Mouse (Mus musculus) embryonic facial prominence, embryonic 10.5 days (tissue): ENCODE measurements at regions not wholly inside any gene's neighbourhood (a gene's known extent, or its start where the extent isn't known, plus 50 kb on each side); places are given as distances from the start of the nearest gene placed in this dataset.

Experiments
- DNase-seq: peaks from one replicate; pipeline ENCODE4 v3.0.0-alpha.2; 2017; ENCODE audit warnings: low spot score
- H3K27ac ChIP-seq: fragments of 300-500 bp; sonication (generic); replicated peaks from 2 replicates; pipeline ENCODE4 v1.5.1; 2016; ENCODE audit warnings: mild to moderate bottlenecking
- H3K27me3 ChIP-seq: fragments of 300-500 bp; sonication (generic); replicated peaks from 2 replicates; pipeline ENCODE4 v1.6.1; 2016; ENCODE audit warnings: low read depth, mild to moderate bottlenecking; ENCODE audit not compliant: poor library complexity, severe bottlenecking
- H3K36me3 ChIP-seq: fragments of 300-500 bp; sonication (generic); replicated peaks from 2 replicates; pipeline ENCODE4 v1.6.1; 2016; ENCODE audit warnings: mild to moderate bottlenecking, moderate library complexity
- H3K4me1 ChIP-seq: fragments of 300-500 bp; sonication (generic); 2 replicates; pipeline ENCODE4 v1.6.1; 2016
- H3K4me3 ChIP-seq: fragments of 300-500 bp; sonication (generic); 2 replicates; pipeline ENCODE4 v1.5.1; 2016; ENCODE audit warnings: mild to moderate bottlenecking, moderate library complexity
- H3K9me3 ChIP-seq: fragments of 300-500 bp; sonication (generic); 2 replicates; pipeline ENCODE4 v1.6.1; 2016; ENCODE audit warnings: mild to moderate bottlenecking
- WGBS: fragments of 180-500 bp; shearing (Covaris S2); methylation state at CpG from one replicate; pipeline ENCODE4 v1.1.7; 2016; 5-methylcytosine and 5-hydroxymethylcytosine counted together

DNA sequence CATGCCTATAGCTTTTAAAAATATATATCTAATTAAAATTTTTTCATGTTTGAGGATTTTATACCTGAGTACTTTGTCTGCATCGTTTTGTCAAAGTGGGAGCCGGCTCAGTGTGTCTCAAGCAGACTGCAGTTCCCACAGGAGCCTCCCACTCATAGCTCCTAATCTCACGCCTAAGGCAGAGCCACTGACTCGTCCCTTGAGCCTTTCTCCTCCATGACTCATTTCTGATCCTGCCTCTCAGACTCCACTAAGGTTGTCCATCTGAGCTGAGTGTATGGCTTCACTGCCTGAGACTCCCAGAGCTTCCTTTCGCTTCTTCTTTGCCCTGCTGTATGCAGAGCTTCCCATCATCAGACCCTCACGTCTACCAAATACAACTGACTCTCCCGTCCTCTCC, 98.8 kb downstream of the Efnb2 start:
- 85% methylated on average over 7 of the region's 7 CpGs for WGBS
- no peak overlapping the region for H3K4me3 ChIP-seq
- H3K4me1 ChIP-seq = no peaks in the 10 kb centered on the region
- no peaks in the 10 kb centered on the region for H3K36me3 ChIP-seq
- no peak for DNase-seq
- H3K27ac ChIP-seq = no peak overlapping the region
- no peaks in the 10 kb centered on the region for H3K9me3 ChIP-seq
- no peaks in the 10 kb centered on the region for H3K27me3 ChIP-seq

DNA sequence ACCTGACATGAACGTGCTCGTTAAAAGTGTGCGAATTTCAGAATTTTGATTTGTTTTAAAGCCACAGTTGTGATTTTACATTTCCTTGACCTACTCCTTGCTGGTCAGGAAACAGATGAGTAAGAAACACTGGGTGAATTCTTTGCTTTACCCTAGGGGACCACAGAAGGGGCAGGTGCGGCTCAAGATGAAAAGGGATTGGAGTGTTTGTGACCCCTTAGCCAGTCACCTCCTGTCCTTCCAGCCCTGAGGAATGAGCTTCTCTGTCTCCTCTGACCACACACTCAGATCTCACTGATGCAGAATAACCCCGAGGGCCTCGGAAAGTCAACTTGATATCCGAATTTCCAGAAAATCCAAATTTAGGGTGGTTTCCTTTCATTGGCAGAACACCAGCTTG, 103.0 kb downstream of the Efnb2 start:
- DNase-seq = no peak
- H3K27ac ChIP-seq = no peak overlapping the region
- H3K9me3 ChIP-seq = no peaks in the 10 kb centered on the region
- no peak overlapping the region for H3K4me3 ChIP-seq
- H3K36me3 ChIP-seq = no peaks in the 10 kb centered on the region
- WGBS = 81% methylated on average over 7 of the region's 7 CpGs
- no peaks in the 10 kb centered on the region for H3K4me1 ChIP-seq
- no peaks in the 10 kb centered on the region for H3K27me3 ChIP-seq

DNA sequence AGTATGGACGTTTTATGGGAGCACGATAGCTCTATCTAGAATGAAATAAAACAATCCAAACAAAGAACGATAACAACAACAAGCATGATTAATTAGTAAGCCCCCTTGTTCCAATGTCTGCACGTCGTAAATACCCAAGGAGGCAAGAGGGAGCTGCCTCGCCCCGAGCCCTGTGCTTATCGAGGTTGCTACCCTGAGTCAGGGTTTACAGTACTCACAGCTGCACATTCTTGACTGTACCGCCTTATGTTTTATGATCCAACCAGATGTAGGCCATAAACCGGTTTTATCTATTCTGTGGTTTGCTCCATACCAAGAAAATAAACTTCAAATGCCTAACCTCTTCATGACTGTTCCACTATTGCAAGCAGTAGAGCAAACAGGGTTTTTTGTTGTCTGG, 104.9 kb downstream of the Efnb2 start:
- no peaks in the 10 kb centered on the region for H3K27me3 ChIP-seq
- WGBS = 90% methylated on average over 10 of the region's 10 CpGs
- no peak overlapping the region for H3K27ac ChIP-seq
- H3K4me3 ChIP-seq = no peak overlapping the region
- no peaks in the 10 kb centered on the region for H3K4me1 ChIP-seq
- H3K9me3 ChIP-seq = no peaks in the 10 kb centered on the region
- no peak for DNase-seq
- H3K36me3 ChIP-seq = no peaks in the 10 kb centered on the region

DNA sequence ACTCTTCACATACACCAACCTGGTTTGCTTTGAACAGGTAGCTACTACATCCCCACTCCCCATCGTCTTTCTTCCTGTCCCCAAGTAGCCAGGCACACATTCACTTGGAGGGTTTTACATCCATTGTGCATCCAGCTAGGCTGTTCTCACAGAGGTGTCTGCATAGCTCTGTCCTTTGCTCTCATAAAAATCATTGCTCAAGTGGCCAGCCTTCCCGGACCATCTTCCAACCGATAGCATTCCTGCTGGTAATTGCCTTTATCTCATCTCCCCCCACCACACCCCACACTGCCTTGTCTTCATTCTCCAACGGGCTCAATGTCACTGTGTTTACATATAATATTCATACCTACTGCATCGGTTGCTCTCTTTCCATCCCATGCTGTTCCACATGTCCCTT, 106.4 kb downstream of the Efnb2 start:
- Histone ChIP-seq H3K9me3 (no peaks in the 10 kb centered on the region), H3K4me1 (no peaks in the 10 kb centered on the region), H3K4me3 (no peak overlapping the region), H3K27ac (no peak overlapping the region), H3K36me3 (no peaks in the 10 kb centered on the region), H3K27me3 (no peaks in the 10 kb centered on the region)
- DNase-seq = no peak
- 89% methylated on average over 5 of the region's 5 CpGs for WGBS

DNA sequence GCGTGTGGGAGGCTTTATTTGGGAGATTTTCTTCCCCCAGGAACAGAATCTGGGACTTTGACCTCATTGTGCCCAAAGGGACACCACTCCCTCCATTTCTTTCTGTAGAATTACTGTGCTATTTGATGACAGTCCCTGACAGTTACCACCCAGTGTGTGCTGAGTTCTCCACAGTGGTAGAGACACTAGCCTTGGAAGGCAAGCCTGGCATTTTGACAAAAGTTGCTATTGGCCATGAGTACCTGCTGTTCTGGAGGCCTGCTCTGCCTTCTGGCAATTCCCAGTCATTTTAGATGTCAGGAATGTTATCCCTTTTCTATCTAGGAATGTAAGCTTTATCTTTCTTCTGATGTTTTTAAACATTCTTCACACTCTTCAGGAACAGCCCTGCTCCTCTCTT, 108.3 kb downstream of the Efnb2 start:
- H3K4me3 ChIP-seq = no peak overlapping the region
- H3K27ac ChIP-seq = no peak overlapping the region
- DNase-seq = no peak
- H3K4me1 ChIP-seq = no peaks in the 10 kb centered on the region
- H3K36me3 ChIP-seq = no peaks in the 10 kb centered on the region
- no peaks in the 10 kb centered on the region for H3K27me3 ChIP-seq
- no peaks in the 10 kb centered on the region for H3K9me3 ChIP-seq
- 80% methylated on average over 1 of the region's 1 CpGs for WGBS

DNA sequence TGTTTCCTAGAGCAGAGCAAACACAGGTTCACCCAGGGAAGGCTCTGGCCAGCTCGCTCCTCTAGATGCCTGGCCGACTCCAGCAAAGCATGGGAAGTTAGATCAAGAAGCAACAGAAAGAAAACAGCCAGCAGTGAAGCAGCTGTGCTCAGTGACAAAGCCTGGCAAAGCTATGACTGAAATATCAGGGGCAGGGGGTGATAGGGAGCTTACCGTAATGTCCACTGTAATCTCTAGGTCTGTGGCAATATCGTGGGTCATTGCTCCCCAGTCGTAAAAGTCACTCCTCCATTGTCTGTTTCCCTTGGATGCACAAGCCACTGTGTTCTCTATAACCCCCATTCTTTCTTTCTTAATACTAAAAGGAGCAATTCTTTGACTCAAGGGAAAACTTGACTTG, 124.4 kb downstream of the Efnb2 start:
- H3K36me3 ChIP-seq = no peaks in the 10 kb centered on the region
- H3K4me1 ChIP-seq = no peaks in the 10 kb centered on the region
- DNase-seq = no peak
- no peak overlapping the region for H3K27ac ChIP-seq
- H3K4me3 ChIP-seq = no peak overlapping the region
- no peaks in the 10 kb centered on the region for H3K27me3 ChIP-seq
- H3K9me3 ChIP-seq = no peaks in the 10 kb centered on the region
- 76% methylated on average over 5 of the region's 5 CpGs for WGBS

DNA sequence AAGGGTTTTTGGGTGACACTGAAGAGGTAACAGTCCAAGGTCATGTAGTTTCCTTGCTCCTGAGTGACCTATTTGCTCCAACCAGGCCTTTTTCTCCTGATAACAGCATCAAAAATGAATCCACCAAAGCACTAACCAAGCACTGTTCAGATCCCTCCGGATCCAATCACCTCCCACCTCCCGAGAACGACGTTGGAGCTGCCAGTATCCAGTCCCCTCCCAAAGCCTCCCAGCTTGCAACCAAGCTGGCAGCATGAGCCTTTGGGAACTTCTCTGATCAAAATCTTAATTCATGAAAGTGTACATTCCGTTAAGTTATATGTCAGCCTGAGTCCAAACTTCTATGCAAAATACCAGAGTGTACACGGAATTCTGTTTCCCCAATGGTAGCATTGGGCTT, 126.3 kb downstream of the Efnb2 start:
- no peak overlapping the region for H3K4me3 ChIP-seq
- no peak overlapping the region for H3K27ac ChIP-seq
- peaks cover 9% of the 10 kb centered on the region for H3K4me1 ChIP-seq
- DNase-seq = no peak
- no peaks in the 10 kb centered on the region for H3K36me3 ChIP-seq
- no peaks in the 10 kb centered on the region for H3K9me3 ChIP-seq
- no peaks in the 10 kb centered on the region for H3K27me3 ChIP-seq
- 58% methylated on average over 6 of the region's 6 CpGs for WGBS

DNA sequence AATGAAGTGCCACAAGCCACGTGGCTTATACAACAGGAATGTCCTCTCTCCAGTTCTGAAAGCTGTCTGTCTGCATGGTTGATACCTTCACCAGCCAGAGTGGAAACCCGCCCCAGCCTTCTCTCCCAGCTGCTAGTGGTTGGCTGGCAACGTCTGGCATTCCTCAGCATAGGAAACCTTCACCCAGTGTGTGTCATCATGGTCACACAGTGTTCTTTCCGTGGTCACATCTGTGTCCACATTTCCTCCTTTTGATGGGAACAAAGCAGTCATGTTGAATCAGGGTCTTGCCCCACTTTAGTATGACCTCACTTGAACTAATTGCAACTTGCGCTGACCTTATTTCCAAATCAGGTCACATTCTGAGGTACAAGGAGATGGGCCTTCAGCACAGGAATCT, 128.1 kb downstream of the Efnb2 start:
- no peaks in the 10 kb centered on the region for H3K36me3 ChIP-seq
- H3K9me3 ChIP-seq = no peaks in the 10 kb centered on the region
- H3K27ac ChIP-seq = no peak overlapping the region
- DNase-seq = no peak
- H3K27me3 ChIP-seq = no peaks in the 10 kb centered on the region
- H3K4me3 ChIP-seq = no peak overlapping the region
- 78% methylated on average over 5 of the region's 5 CpGs for WGBS
- H3K4me1 ChIP-seq = peaks cover 11% of the 10 kb centered on the region

DNA sequence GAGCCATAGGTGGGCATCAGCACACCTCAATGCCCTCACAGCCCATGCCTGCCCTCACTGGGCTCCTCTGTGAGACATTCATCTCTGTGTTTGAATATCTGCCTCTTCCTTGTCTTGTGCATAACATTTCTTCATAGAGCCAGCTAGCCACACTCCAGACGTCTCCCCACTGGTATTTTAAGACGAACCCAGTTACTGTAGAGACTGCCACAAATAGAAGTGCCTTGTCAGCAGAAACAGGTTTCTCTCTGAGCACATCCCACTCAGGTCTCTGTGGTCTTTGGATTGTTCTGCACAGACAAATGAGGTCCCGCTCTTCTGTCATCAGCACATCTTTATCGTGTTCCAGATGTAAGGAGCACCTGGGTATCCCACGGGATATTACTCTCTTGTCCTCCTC, 130.5 kb downstream of the Efnb2 start:
- DNase-seq = no peak
- Histone ChIP-seq H3K27me3 (no peaks in the 10 kb centered on the region), H3K27ac (no peak overlapping the region), H3K4me3 (no peak overlapping the region), H3K9me3 (no peaks in the 10 kb centered on the region), H3K36me3 (no peaks in the 10 kb centered on the region), H3K4me1 (peaks cover 11% of the 10 kb centered on the region)
- 67% methylated on average over 5 of the region's 5 CpGs for WGBS

DNA sequence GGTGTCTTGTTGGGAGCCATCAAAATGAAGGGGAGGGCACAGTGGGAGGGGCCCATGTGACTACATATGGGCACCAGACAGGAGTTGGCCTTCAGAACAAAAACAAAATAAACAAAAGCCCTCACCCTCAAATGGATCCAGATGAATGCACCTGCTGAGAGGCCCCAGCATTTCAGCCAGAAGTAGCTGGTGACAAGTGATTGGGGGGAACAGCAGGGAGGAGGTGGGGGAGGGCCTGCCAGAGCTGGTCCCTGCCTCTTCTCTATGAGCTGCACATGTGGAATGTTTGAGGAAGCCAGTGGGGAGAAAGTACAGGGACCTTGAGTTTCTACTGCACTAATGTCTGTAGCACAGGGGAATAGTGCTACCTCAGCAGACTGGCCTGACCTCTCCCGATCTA, 139.5 kb downstream of the Efnb2 start:
- no peaks in the 10 kb centered on the region for H3K36me3 ChIP-seq
- WGBS = 64% methylated on average over 1 of the region's 1 CpGs
- no peak overlapping the region for H3K4me3 ChIP-seq
- H3K27me3 ChIP-seq = no peaks in the 10 kb centered on the region
- 0 out of 2 replicates have a peak overlapping the region, but pooled peaks have one; percentile 54 for H3K27ac ChIP-seq
- DNase-seq = peak; percentile 58
- peaks cover 17% of the 10 kb centered on the region for H3K4me1 ChIP-seq
- H3K9me3 ChIP-seq = no peaks in the 10 kb centered on the region

DNA sequence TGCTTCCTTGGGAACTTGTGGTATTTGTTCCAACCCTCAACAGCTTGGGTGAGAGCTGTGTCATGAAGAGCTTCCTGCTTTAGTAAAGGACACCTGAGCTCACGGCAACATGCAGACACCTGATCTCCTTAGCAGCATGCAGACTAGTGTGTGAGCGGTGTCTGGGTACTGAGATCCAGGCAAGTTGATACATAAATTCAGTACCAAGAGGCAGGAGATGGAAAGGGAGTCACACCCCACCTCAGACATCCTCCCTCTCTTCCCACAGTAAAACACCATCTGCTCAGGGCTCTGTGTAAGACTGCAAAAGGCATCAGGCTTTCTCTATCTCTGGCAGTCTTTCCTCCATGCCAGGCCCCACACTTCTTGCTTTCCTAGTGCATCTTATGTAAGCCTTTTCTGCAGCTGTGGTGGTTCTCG, 141.3 kb downstream of the Efnb2 start:
- no peaks in the 10 kb centered on the region for H3K9me3 ChIP-seq
- H3K4me3 ChIP-seq = no peak overlapping the region
- H3K36me3 ChIP-seq = no peaks in the 10 kb centered on the region
- no peak overlapping the region for H3K27ac ChIP-seq
- no peaks in the 10 kb centered on the region for H3K27me3 ChIP-seq
- H3K4me1 ChIP-seq = peaks cover 17% of the 10 kb centered on the region
- DNase-seq = peak; percentile 12
- 86% methylated on average over 3 of the region's 3 CpGs for WGBS

DNA sequence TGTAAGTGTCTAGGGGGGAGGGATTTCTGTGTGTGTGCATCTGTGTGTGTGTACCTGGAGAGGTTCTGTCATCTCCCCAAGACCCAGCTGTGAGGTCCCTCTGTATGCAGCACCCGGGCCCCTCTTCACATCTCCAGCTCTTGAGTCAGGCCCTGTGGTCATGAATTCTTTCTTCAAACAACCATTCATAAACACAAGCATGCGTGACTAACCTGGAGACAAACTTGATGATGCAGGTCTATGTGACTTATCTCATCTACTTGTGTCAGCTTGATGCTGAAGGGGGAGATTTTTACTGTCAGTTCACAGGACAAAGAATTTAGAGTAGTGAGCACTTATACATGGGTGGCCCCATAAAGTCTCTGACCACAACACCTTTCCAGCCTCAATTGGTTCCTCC, 143.4 kb downstream of the Efnb2 start:
- Histone ChIP-seq H3K27ac (no peak overlapping the region), H3K4me1 (peaks cover 17% of the 10 kb centered on the region), H3K27me3 (no peaks in the 10 kb centered on the region), H3K4me3 (no peak overlapping the region), H3K9me3 (no peaks in the 10 kb centered on the region), H3K36me3 (no peaks in the 10 kb centered on the region)
- 73% methylated on average over 2 of the region's 2 CpGs for WGBS
- no peak for DNase-seq

DNA sequence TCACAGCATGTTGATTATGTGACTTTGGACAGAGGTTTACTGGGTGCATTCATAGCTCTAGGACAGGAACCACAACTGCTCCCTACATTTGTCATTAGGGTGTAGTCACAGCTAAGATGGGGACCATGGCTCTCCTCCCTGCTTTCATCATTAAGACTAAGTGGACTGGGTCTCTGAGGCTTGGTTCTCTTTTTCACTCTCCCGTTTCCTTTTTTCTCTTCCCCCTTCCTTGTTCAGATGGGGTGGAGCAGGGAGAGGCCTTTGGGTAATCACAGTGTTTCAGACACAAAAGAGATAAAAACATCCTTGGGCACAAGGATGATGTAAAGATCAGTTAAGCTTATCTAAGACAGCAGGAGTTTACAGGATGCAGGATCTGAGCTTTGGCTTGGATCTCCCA, 144.8 kb downstream of the Efnb2 start:
- no peaks in the 10 kb centered on the region for H3K9me3 ChIP-seq
- H3K27me3 ChIP-seq = no peaks in the 10 kb centered on the region
- DNase-seq = no peak
- no peak overlapping the region for H3K27ac ChIP-seq
- H3K36me3 ChIP-seq = no peaks in the 10 kb centered on the region
- 38% methylated on average over 1 of the region's 1 CpGs for WGBS
- H3K4me3 ChIP-seq = no peak overlapping the region
- H3K4me1 ChIP-seq = peaks cover 8% of the 10 kb centered on the region

DNA sequence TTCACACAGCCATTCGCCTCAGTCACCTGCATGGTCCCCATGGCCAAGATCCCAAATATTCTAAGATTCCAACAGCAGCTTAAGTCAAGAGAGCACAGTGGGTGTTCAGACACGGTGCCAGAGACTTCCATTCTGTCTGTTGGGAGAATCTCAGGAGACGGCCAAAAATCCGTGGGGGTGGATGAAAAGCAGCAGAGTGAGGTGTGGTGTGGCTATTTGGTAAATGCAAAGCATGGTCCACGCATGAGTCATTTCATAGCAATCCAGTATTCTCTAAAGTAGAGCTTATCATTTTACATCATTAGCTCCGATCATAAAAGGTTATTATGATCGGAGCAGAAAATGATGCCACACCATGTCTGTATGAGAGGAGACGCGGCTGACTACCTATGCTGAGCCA, 161.1 kb downstream of the Efnb2 start:
- Histone ChIP-seq H3K9me3 (no peaks in the 10 kb centered on the region), H3K27ac (no peak overlapping the region; the same call in 1 of the 2 replicates), H3K27me3 (peaks cover 8% of the 10 kb centered on the region; the same call in 1 of the 2 replicates), H3K4me3 (no peak overlapping the region), H3K36me3 (no peaks in the 10 kb centered on the region), H3K4me1 (peaks cover 11% of the 10 kb centered on the region; the same call in 1 of the 2 replicates)
- no peak for DNase-seq
- WGBS = 93% methylated on average over 9 of the region's 9 CpGs
